Mouse (Mus musculus): ENCODE data around the gene Cbln3. TPM values are rescaled to one million over a fixed set of nuclear protein-coding genes. Genes with fewer than 3 reads are reported as not detected.

Cbln3 gene
- total RNA-seq, 2 experiments from 2014 or later, result 0.37 to 0.43 TPM

DNA sequence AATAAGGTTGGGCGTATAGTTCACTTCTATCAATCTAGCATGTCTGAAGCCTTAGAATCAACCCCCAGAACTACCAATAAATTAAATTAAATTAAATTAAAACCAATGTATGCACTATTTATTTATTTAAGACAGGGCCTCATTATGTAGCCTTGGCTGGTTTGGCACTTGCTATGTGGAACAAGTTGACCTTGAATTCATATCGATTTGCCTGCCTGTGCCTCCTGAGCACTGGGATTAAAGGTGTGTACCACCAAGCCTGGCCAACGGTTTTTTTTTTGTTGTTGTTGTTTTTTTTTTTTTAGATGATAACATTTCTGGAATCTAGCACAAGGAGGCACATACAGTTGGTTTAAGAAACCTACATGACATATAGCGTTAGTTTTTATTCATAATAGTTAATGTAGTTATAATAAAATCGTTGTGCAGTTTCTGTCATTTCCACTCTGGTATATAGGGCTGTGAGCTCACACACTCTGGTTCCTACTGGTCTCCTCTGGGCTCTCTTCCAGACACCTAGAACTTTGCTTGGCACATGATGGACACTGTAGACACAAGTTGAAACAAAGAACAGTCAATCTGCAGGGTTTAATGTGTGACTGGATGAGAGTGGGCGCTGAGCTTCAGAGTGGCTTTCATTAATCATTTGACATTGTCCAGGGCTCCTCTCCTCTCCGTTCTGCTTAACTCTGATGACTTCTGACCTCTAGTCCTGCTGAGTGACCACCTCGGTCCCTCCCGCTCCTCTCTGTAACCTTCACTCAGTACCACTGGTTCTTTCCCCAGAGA lies 38.5 kb downstream of the Cbln3 start:
- DNase-seq, result no peak

DNA sequence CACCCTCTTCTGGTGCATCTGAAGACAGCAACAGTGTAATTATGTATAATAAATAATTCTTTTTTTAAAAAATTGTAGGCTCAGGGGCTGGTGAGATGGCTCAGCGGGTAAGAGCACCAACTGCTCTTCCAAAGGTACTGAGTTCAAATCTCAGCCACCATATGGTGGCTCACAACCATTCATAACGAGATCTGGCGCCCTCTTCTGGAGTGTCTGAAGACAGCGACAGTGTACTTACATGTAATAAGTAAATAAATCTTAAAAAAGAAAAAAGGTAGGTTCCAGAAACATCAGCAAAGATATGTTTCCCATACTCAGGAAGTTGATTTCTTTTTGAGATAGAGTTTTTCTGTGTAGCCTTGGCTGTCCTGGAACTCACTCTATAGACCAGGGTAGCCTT lies 41.4 kb downstream of the Cbln3 start:
- no peak for DNase-seq

DNA sequence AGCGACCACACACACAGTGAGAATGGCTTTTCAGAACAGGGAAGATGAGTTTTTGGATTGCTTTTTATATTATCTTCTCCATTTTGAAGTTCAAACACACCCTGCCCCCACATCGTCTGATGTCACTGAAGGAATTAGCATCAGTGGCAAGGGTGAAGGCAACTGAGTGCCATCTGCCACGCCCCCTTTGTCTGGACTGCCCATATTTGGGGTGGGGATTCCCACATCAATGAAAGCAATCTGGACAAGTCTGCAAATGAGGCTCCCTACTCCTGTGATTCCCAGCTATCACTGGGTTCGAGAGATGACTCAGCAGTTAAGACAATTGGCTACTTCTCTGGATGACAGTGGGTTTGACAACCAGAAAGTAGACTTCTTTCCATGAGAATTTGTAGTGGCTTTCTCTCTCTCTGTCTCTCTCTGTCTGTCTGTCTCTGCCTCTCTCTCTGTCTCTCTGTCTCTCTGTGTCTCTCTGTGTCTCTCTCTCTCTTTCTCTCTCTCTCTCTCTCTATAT lies 43.3 kb downstream of the Cbln3 start:
- DNase-seq, result no peak

DNA sequence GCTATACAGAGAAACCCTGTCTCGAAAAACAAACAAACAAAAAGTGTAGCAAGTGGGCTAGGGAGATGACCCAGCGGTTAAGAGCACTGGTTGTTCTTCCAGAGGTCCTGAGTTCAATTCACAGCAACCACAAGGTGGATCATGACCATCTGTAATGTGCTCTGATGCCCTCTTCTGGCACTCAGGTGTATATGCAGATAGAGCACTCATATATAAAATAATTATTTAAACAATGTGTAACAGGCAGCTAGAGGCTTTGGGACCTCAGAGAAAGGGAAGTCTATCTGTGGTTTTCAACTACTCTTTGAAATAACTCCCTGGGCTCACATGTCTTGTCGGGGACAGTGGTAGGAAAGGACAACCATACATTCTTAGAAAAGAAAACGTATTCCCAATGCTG lies 45.5 kb downstream of the Cbln3 start:
- no peak for DNase-seq

DNA sequence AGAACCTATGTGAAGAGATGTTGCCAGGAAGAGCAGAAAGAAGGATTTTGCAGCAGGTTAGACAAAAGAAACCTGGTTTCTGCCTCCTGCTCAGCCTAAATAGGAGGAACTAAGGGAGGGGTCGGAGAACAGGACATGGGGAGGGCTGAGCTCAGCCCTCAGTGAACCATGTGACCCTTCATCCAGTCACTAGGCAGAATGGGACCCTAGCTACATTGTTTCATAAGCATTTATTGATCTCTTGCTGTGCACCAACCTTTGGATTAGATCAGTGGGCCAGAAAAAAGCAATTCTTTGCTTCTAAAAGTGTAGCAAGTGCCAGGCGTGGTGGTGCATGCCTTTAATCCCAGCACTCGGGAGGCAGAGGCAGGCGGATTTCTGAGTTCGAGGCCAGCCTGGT lies 45.9 kb downstream of the Cbln3 start:
- no peak for DNase-seq

DNA sequence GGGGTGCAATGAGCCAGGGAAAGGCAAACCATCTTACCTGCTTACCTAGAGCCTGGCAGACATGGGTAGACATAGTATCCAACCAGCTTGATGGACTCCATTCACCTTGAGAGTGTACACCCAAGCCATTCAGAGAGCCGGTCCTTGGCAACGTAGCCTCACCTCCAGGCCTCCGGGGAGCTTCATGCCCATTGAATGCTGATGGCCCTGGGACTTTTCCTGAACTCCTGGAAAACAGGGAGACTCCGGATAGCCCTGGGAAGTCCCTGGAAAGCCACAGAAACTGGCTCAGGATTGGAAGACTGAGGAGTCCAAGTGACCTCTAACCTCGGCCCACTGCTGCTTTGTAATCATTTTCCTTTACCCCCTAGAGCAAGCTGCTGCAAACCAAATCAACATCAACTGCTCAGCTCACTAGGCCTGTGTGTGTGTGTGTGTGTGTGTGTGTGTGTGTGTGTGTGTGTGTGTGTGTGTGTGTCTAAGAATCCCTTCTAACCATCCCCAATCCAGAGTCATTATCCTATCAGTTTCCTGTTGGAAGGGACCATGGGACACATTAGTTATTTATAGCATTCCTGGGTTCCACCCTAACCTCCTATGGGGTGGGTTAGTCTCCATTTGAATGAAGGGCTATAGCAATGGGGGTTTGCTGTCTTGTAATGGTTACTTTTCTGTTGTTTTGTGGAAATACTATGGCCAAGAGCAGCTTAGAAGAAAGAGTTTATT lies 49.2 kb downstream of the Cbln3 start:
- DNase-seq, result no peak

DNA sequence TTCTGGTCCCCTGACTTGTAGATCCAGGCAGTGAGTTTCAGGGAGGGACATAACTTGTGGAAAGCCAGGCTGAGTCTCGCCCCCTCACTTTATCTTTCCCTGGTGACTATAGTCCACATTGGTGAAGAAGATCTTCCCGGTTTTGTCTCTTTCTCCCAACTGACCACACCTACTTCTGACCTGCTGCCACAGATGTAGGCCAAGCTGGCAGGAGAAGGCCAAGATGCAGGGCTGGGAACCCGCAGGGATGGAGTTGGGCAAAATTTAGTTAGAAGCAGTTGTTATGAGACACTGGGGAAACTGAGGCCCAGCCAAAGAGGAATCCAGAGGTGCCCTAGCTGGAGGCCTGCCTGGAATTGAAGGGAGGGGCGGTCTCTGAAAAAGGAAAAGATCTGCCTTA lies 51.1 kb downstream of the Cbln3 start:
- no peak for DNase-seq

DNA sequence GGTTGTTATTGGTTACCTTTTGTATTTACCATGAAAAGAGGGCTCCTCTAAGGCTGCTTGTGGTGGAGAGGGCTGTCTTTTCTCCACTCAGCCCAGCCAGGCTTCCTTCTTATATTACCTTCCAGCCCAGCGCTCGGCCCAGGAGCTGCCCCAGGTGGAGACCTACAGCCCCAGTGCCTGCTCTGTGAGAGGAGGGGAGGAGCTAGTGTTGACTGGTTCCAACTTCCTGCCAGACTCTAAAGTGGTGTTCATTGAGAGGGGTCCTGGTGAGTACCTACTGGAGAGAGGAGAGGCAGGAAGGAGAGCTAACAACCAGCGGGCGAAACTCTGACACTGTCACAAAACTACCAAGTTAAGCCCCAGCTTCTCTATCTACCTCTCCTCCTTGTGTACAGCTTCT lies 53.9 kb downstream of the Cbln3 start:
- no peak for DNase-seq

DNA sequence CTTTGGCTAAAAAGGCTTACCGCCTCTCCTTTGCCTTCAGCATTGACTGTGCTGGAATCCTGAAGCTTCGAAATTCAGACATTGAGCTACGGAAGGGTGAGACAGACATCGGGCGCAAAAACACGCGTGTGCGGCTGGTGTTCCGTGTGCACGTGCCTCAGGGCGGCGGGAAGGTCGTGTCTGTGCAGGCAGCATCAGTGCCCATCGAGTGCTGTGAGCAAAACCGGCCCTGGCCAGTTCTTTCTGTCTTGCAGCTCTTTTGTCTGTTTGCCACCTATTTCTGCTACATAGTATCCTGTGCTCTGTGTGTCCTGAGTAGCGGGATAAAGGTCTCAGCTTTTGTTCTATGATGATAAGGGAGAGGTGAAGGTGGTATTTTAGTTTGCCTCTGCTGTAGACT lies 54.3 kb downstream of the Cbln3 start:
- no peak for DNase-seq

Other genes starting within 250 kb of the Cbln3 start
- gene Ipo4, start 248.4 kb downstream of the Cbln3 start, total RNA-seq (2021), result 100 to 1,000 TPM; 108 to 119 TPM
- gene Gm49378, start 246.5 kb downstream of the Cbln3 start, total RNA-seq (2021), result 1 to 10 TPM; 5.3 to 5.6 TPM
- 10 to 100 TPM; 43.4 to 44.3 TPM for gene Tm9sf1, start 240.6 kb downstream of the Cbln3 start, total RNA-seq (2021)
- 1 to 10 TPM; 1.3 to 1.7 TPM for gene Tssk4, start 234.2 kb downstream of the Cbln3 start, total RNA-seq (2021)
- gene Mdp1, start 223.9 kb downstream of the Cbln3 start, total RNA-seq (2021), result 10 to 100 TPM; 46.4 to 49.9 TPM
- gene Gmpr2, start 212.5 kb downstream of the Cbln3 start, total RNA-seq (2021), result 10 to 100 TPM; 24.4 to 27.9 TPM
- gene Nedd8, start 212.3 kb downstream of the Cbln3 start, total RNA-seq (2021), result 100 to 1,000 TPM; 328 to 337 TPM
- 10 to 100 TPM; 13.0 to 13.4 TPM for gene Tinf2, start 202.6 kb downstream of the Cbln3 start, total RNA-seq (2021)
- under 1 TPM in 1 of 2 experiments, not detected in 1; 0.28 TPM for gene Tgm1, start 170.5 kb downstream of the Cbln3 start, total RNA-seq (2021)
- gene Rabggta, start 162.1 kb downstream of the Cbln3 start, total RNA-seq (2021), result 10 to 100 TPM; 42.8 to 43.8 TPM
- 10 to 100 TPM; 82.7 to 83.2 TPM for gene Dhrs1, start 138.7 kb downstream of the Cbln3 start, total RNA-seq (2021)
- gene Nop9, start 138.7 kb downstream of the Cbln3 start, total RNA-seq (2021), result 10 to 100 TPM; 10.6 to 14.2 TPM
- gene Cideb, start 125.9 kb downstream of the Cbln3 start, total RNA-seq (2021), result 1 to 10 TPM; 1.2 to 1.6 TPM
- gene Ltb4r2, start 123.0 kb downstream of the Cbln3 start, total RNA-seq (2021), result under 1 TPM; 0.10 to 0.20 TPM
- gene Ltb4r1, start 118.4 kb downstream of the Cbln3 start, total RNA-seq (2021), result not detected
- gene Adcy4, start 100.3 kb downstream of the Cbln3 start, total RNA-seq (2021), result 1 to 10 TPM; 2.5 to 3.2 TPM
- 1 to 10 TPM; 1.1 to 1.9 TPM for gene Ripk3, start 95.5 kb downstream of the Cbln3 start, total RNA-seq (2021)
- gene Nfatc4, start 61.2 kb downstream of the Cbln3 start, total RNA-seq (2021), result 1 to 10 TPM; 1.2 to 1.9 TPM
- 1 to 10 TPM; 6.7 to 7.3 TPM for gene Nynrin, start 30.4 kb downstream of the Cbln3 start, total RNA-seq (2021)
- 10 to 100 TPM; 10.6 to 11.7 TPM for gene Khnyn, start 555 bp upstream of the Cbln3 start, total RNA-seq (2021)
- 10 to 100 TPM; 68.5 to 70.7 TPM for gene Sdr39u1, start 15.9 kb upstream of the Cbln3 start, total RNA-seq (2021)
- under 1 TPM; 0.42 to 0.96 TPM for gene Cma1, start 60.3 kb upstream of the Cbln3 start, total RNA-seq (2021)
- gene Cma2, start 66.6 kb upstream of the Cbln3 start, total RNA-seq (2021), result not detected
- gene Mcpt1, start 133.6 kb upstream of the Cbln3 start, total RNA-seq (2021), result not detected
- not detected for gene Mcpt9, start 146.1 kb upstream of the Cbln3 start, total RNA-seq (2021)
- not detected for gene Mcpt2, start 157.6 kb upstream of the Cbln3 start, total RNA-seq (2021)
- gene Mcpt4, start 177.9 kb upstream of the Cbln3 start, total RNA-seq (2021), result under 1 TPM in 1 of 2 experiments, not detected in 1; 0.35 TPM
- not detected for gene Mcpt8, start 200.9 kb upstream of the Cbln3 start, total RNA-seq (2021)
- not detected for gene Ctsg, start 218.2 kb upstream of the Cbln3 start, total RNA-seq (2021)
- gene Gzme, start 236.2 kb upstream of the Cbln3 start, total RNA-seq (2021), result not detected
- gene Gzmd, start 248.2 kb upstream of the Cbln3 start, total RNA-seq (2021), result not detected